Mouse (Mus musculus): ENCODE measurements at regions not wholly inside any gene's neighbourhood (a gene's known extent, or its start where the extent isn't known, plus 50 kb on each side); places are given as distances from the start of the nearest gene placed in this dataset.

- TF ChIP-seq EP300 (IDR thresholded peaks at IDR 0.05; ENCODE audit: low read depth) (no peak), CTCF (IDR thresholded peaks at IDR 0.05; ENCODE audit: low read depth) (no peak)
These were observed 153.6 kb downstream of the Gm26897 start for GRCm38 (mm10) chr5:111887281-111887680.

All from liver, postnatal 0 days (tissue).